Mouse (Mus musculus) liver, postnatal 0 days (tissue): ENCODE measurements at regions not wholly inside any gene's neighbourhood (a gene's known extent, or its start where the extent isn't known, plus 50 kb on each side); places are given as distances from the start of the nearest gene placed in this dataset.

Experiments
- ATAC-seq: fragments of 200-750 bp; cut with Nextera tagmentation; 2 replicates; pipeline ENCODE4 v1.8.0; 2017; ENCODE audit warnings: mild to moderate bottlenecking, moderate library complexity
- DNase-seq: peaks from one replicate; pipeline ENCODE4 v3.0.0-alpha.2; 2016
- H3K27ac ChIP-seq: fragments of 300-500 bp; sonication (generic); 2 replicates; pipeline ENCODE4 v1.5.1; 2014; ENCODE audit warnings: antibody characterized with exemption, moderate library complexity, mild to moderate bottlenecking, low read depth
- H3K27me3 ChIP-seq: fragments of 300-500 bp; sonication (generic); 2 replicates; pipeline ENCODE4 v1.6.1; 2014; ENCODE audit warnings: low read length, control low read depth, mixed read lengths; ENCODE audit not compliant: insufficient read depth
- H3K36me3 ChIP-seq: fragments of 300-500 bp; sonication (generic); replicated peaks from 2 replicates; pipeline ENCODE4 v1.6.1; 2014; ENCODE audit warnings: mild to moderate bottlenecking, control low read depth, low read length, moderate library complexity, mixed read lengths; ENCODE audit not compliant: insufficient read depth
- H3K4me1 ChIP-seq: fragments of 300-500 bp; sonication (generic); 2 replicates; pipeline ENCODE4 v1.6.1; 2014; ENCODE audit warnings: antibody characterized with exemption, mild to moderate bottlenecking, control low read depth; ENCODE audit not compliant: insufficient read depth
- H3K4me2 ChIP-seq: fragments of 300-500 bp; sonication (generic); 2 replicates; pipeline ENCODE4 v1.6.1; 2014; ENCODE audit warnings: low read depth, mild to moderate bottlenecking, low read length, moderate library complexity, mixed read lengths
- H3K4me3 ChIP-seq: fragments of 300-500 bp; sonication (generic); 2 replicates; pipeline ENCODE4 v1.5.1; 2014; ENCODE audit warnings: low read depth, low read length
- H3K9ac ChIP-seq: fragments of 300-500 bp; sonication (generic); replicated peaks from 2 replicates; pipeline ENCODE4 v1.6.1; 2014; ENCODE audit warnings: mild to moderate bottlenecking, moderate library complexity
- H3K9me3 ChIP-seq: fragments of 300-500 bp; sonication (generic); 2 replicates; pipeline ENCODE4 v1.6.1; 2016; ENCODE audit warnings: mild to moderate bottlenecking, control low read depth, low read length, mixed read lengths
- CTCF ChIP-seq: sonication (generic); IDR thresholded peaks from 2 replicates; pipeline ENCODE4 v1.5.1; 2016; ENCODE audit warnings: antibody characterized with exemption, low read depth
- EP300 ChIP-seq: IDR thresholded peaks from 2 replicates; pipeline ENCODE4 v1.6.1; 2016; ENCODE audit warnings: antibody characterized with exemption, low read depth, mild to moderate bottlenecking
- WGBS: fragments of 180-500 bp; shearing (Covaris S2); extraction: QIAGEN DNeasy Blood & Tissue Kit; methylation state at CpG from one replicate; pipeline ENCODE4 v1.1.7; 2014; ENCODE audit not compliant: insufficient replicate concordance; 5-methylcytosine and 5-hydroxymethylcytosine counted together

GRCm38 (mm10) chr10:46059285-46059684, 481.7 kb downstream of the Hace1 start:
- no peaks in the 10 kb centered on the region for H3K4me1 ChIP-seq
- no peak overlapping the region for H3K9ac ChIP-seq
- H3K36me3 ChIP-seq = no peaks in the 10 kb centered on the region
- H3K9me3 ChIP-seq = no peaks in the 10 kb centered on the region
- no peak for ATAC-seq
- no peak overlapping the region for H3K27ac ChIP-seq
- no peak overlapping the region for H3K4me3 ChIP-seq
- TF ChIP-seq CTCF (no peak), EP300 (no peak)
- WGBS = 65% methylated on average over 3 of the region's 3 CpGs
- DNase-seq = no peak
- no peaks in the 10 kb centered on the region for H3K27me3 ChIP-seq
- no peak overlapping the region for H3K4me2 ChIP-seq

DNA sequence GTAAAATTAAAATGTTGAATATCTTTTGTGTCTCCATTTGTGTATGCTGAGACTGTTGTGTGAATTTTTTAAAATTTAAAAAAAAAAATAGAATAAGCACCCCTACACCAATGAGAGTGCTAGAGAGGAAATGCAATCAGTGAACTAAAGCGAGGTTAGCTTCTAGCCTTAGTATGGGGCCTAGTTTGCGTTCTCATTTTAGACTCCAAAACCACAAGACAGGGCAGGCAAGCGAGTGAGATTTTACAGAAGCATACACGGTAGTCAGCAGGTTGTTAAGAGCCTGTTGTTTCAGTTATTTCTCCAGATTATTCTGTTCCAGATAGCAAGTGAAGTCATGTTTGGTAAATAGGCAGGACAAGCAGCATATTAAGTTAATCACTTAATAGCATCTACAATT, 486.2 kb downstream of the Hace1 start:
- ATAC-seq (no peak), DNase-seq (no peak)
- no peak overlapping the region for H3K27ac ChIP-seq
- no peak overlapping the region for H3K4me2 ChIP-seq
- H3K36me3 ChIP-seq = no peaks in the 10 kb centered on the region
- no peak for TF ChIP-seq EP300
- no peaks in the 10 kb centered on the region for H3K27me3 ChIP-seq
- no peak overlapping the region for H3K9ac ChIP-seq
- H3K4me3 ChIP-seq = no peak overlapping the region
- no peaks in the 10 kb centered on the region for H3K9me3 ChIP-seq
- no peaks in the 10 kb centered on the region for H3K4me1 ChIP-seq
- WGBS = 54% methylated on average over 4 of the region's 4 CpGs

DNA sequence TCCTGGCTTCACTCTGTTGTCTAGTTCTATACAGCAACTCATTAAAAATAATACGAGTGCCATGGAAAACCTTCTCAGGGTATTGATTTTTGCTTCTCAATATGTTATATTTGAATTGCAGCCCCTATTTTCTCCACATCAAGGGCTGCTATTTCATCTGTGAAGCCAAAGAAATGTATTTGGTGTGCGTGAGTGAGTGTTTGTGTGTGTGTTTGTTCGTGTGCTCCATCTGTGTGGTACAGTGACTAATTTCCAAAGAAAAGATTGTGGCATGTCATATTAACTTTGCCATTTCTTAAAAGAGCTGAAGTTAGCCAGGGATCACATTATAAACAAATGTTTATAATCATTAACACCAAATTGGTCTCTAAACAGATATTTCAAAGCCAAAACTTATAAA, 493.1 kb downstream of the Hace1 start:
- H3K27me3 ChIP-seq = no peaks in the 10 kb centered on the region
- no peak overlapping the region for H3K4me3 ChIP-seq
- no peaks in the 10 kb centered on the region for H3K36me3 ChIP-seq
- no peak for DNase-seq
- ATAC-seq = no peak
- H3K27ac ChIP-seq = no peak overlapping the region
- H3K9me3 ChIP-seq = no peaks in the 10 kb centered on the region
- TF ChIP-seq CTCF = no peak
- no peak for TF ChIP-seq EP300
- no peak overlapping the region for H3K9ac ChIP-seq
- H3K4me1 ChIP-seq = no peaks in the 10 kb centered on the region
- no peak overlapping the region for H3K4me2 ChIP-seq
- WGBS = 77% methylated on average over 3 of the region's 3 CpGs

DNA sequence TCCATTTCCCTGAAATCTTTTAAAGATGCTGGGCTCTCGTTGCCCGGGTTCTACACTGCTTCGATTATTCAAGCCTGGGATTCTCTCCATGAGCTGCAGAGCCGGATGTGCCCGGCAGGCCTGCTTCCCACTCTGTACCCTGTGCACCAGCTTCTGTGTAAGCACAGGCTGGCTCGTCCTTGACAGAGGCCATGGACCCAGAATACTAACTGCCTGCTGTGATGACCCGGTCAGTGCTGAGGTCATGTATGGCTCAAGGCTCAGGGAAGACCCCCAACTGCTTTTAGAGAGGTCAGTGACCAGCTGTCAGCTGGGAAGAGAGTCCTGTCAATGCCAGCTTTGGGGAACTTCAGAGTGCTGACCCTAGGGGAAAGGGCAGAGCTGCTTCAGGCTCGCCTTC, 493.6 kb downstream of the Hace1 start:
- Histone ChIP-seq H3K9me3 (no peaks in the 10 kb centered on the region), H3K4me1 (no peaks in the 10 kb centered on the region), H3K36me3 (no peaks in the 10 kb centered on the region), H3K27ac (no peak overlapping the region), H3K4me2 (no peak overlapping the region), H3K4me3 (no peak overlapping the region), H3K9ac (no peak overlapping the region), H3K27me3 (no peaks in the 10 kb centered on the region)
- DNase-seq = no peak
- ATAC-seq = no peak
- 56% methylated on average over 8 of the region's 8 CpGs for WGBS
- TF ChIP-seq EP300 (no peak), CTCF (no peak)

- no peak overlapping the region for H3K27ac ChIP-seq
- WGBS = 80% methylated on average over 12 of the region's 12 CpGs
- H3K4me1 ChIP-seq = no peaks in the 10 kb centered on the region
- no peaks in the 10 kb centered on the region for H3K9me3 ChIP-seq
- TF ChIP-seq CTCF (no peak), EP300 (no peak)
- no peaks in the 10 kb centered on the region for H3K27me3 ChIP-seq
- H3K4me3 ChIP-seq = no peak overlapping the region
- no peak overlapping the region for H3K4me2 ChIP-seq
- no peaks in the 10 kb centered on the region for H3K36me3 ChIP-seq
- ATAC-seq (no peak), DNase-seq (no peak)
- H3K9ac ChIP-seq = no peak overlapping the region
Observed at GRCm38 (mm10) chr10:46071810-46072549, 494.4 kb downstream of the Hace1 start.

DNA sequence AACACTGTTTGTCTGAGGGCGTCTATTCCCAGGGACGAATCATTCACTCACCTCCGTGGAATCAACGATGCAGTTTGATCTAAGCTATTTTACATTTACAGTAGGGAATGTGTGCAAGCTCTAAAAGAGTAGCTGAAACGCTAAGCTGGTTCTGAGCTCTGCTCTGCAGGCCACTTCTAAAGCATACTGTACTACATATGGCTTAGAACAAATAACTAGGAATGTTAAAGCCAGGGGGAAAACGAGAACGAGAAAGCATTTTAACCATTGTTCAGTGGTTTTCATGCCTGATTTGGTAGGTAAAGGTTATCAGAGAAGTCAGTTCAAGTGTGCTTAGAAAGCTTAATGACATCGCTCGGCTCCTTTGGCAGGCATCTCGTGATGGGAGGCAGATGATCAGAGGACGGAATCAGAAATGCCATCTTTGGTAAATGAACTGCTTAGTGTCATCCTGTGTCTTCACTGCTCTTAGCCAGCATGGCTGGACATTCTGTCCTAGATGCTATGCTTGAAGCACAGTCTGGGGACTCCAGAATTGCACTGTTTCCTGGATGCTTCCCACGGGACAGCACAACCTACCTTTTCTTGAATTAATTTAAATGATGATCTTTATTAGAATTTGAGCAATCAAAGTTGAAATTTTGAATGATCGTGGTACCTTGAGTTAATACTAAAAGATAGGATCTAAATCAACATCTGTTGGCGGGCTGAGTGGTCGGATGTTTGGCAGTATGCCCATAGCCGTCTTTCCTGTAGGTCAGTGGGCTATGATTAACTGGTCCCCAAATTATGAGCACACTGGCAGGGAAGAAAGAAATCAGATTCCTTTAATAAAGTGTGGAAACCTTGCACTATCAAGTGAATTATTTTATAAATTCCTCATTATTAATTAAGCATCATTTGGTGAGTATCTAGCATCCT, 495.2 kb downstream of the Hace1 start:
- H3K4me3 ChIP-seq = no peak overlapping the region
- DNase-seq (no peak), ATAC-seq (no peak)
- no peak overlapping the region for H3K27ac ChIP-seq
- no peaks in the 10 kb centered on the region for H3K36me3 ChIP-seq
- H3K27me3 ChIP-seq = no peaks in the 10 kb centered on the region
- no peak overlapping the region for H3K9ac ChIP-seq
- H3K4me2 ChIP-seq = no peak overlapping the region
- H3K9me3 ChIP-seq = no peaks in the 10 kb centered on the region
- no peaks in the 10 kb centered on the region for H3K4me1 ChIP-seq
- TF ChIP-seq CTCF (no peak), EP300 (no peak)
- whole genome bisulfite sequencing = 71% methylated on average over 16 of the region's 16 CpGs
